Mouse (Mus musculus): ENCODE data around the gene Svop. TPM values are rescaled to one million over a fixed set of nuclear protein-coding genes. Genes with fewer than 3 reads are reported as not detected.

The Svop gene
- total and polyA plus RNA-seq, 3 experiments: not detected

GRCm38 (mm10) chr5:114131521-114131840 lies 40.1 kb upstream of the Svop start:
- peaks cover 8 to 32% of the 10 kb centered on the region in 2 experiments for H3K4me1 ChIP-seq (ENCODE audit: control insufficient read depth in 1 of 2, insufficient read depth in 2 of 2, low read length in 2 of 2)
- H3K9me3 ChIP-seq (replicated peaks; ENCODE audit: insufficient read depth, low read length): no peaks in the 10 kb centered on the region
- peaks cover 0 to 21% of the 10 kb centered on the region in 2 experiments; a peak in 2 of 4 replicates for H3K36me3 ChIP-seq (ENCODE audit: control insufficient read depth in 1 of 2, insufficient read depth in 2 of 2, low read length in 2 of 2)
- peak overlapping the region; percentile 55 to 73 for H3K4me3 ChIP-seq (ENCODE audit: control insufficient read depth in 1 of 2, insufficient read depth in 1 of 2, low read depth in 2 of 2, low read length in 2 of 2)
- TF ChIP-seq ETS1 (IDR thresholded peaks at IDR 0.05; ENCODE audit: low read depth, low read length) (peak; percentile 14; the same call in 1 of the 2 replicates), USF2 (IDR thresholded peaks at IDR 0.05; ENCODE audit: borderline replicate concordance in 1 of 2, insufficient read depth in 1 of 2, low read depth in 1 of 2, low read length in 2 of 2) (peak in 1 of 2 experiments; percentile 55; a peak in 1 of 4 replicates), E2F4 (IDR thresholded peaks at IDR 0.05; ENCODE audit: borderline replicate concordance, low read depth, low read length) (no peak), ELF1 (IDR thresholded peaks at IDR 0.05; ENCODE audit: low read depth, low read length) (no peak), MYB (IDR thresholded peaks at IDR 0.05; ENCODE audit: low read depth, low read length) (no peak), MAZ (IDR thresholded peaks at IDR 0.05; ENCODE audit: low read depth, low read length) (no peak), ZNF384 (IDR thresholded peaks at IDR 0.05; ENCODE audit: low read depth, low read length) (no peak), USF1 (IDR thresholded peaks at IDR 0.05; ENCODE audit: low read depth, low read length) (peak; percentile 89), GABPA (IDR thresholded peaks at IDR 0.05; ENCODE audit: low read depth, low read length) (no peak)
- H3K9ac ChIP-seq (ENCODE audit: control insufficient read depth, low read depth, low read length, poor library complexity, severe bottlenecking): peak overlapping the region; percentile 84
- DNase-seq (ENCODE audit: low read depth, low spot score): peak; percentile 86
- peaks cover 3% of the 10 kb centered on the region; the same call in 1 of the 2 replicates for H3K79me2 ChIP-seq (ENCODE audit: control insufficient read depth, insufficient read depth, low read length, poor library complexity)
- no peaks in the 10 kb centered on the region for H3K27me3 ChIP-seq (ENCODE audit: control insufficient read depth in 1 of 2, insufficient read depth in 2 of 2, low read length in 2 of 2)
- peak overlapping the region; percentile 58 for H3K27ac ChIP-seq (ENCODE audit: control insufficient read depth, low read depth, low read length)

DNA sequence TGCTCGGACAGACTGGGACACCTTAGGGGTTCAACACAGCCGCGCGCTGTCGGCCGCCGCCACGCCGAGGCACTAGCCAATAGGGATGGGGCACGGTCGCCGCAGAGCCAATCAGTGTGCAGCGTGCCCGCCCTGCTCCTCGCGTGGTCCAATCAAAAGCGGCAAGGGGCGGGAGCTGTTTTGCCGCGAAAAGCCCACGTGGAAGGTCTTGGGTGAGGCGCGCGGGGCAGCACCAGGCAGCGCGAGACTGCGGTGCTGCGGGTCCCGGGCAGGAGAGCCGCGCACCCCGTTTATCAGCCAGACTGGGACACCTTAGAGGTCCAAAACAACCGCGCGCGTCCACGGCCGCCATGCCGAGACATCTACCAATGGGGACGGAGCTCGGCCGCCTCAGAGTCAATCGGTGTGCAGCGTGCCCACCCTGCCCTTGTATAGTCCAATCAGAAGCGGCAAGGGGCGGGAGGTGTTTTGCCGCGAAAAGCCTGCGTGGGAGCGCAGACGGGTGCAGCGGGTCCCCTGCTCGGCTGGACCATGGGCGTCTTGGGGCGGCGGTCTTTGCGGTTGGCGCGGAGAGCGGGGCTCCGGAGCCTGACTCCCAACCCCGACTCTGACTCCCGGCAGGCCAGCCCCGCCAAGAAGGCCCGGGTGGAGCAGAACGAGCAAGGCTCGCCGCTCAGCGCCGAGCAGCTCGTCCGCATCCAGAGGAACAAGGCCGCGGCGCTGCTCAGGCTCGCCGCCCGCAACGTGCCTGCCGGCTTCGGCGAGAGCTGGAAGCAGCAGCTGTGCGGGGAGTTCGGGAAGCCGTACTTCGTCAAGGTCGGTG lies 39.5 kb upstream of the Svop start:
- DNase-seq (ENCODE audit: low read depth, low spot score): peak; percentile 95
- Histone ChIP-seq H3K27ac (ENCODE audit: control insufficient read depth, low read depth, low read length) (peak overlapping the region; percentile 58), H3K4me1 (ENCODE audit: control insufficient read depth in 1 of 2, insufficient read depth in 2 of 2, low read length in 2 of 2) (peaks cover 8 to 32% of the 10 kb centered on the region in 2 experiments)
- TF ChIP-seq MAFK (IDR thresholded peaks at IDR 0.05; ENCODE audit: borderline replicate concordance, low read depth, low read length): no peak
- TF ChIP-seq ETS1 (IDR thresholded peaks at IDR 0.05; ENCODE audit: low read depth, low read length): no peak
- no peak for TF ChIP-seq TBP (IDR thresholded peaks at IDR 0.05; ENCODE audit: low read depth, low read length)
- TF ChIP-seq TCF12 (IDR thresholded peaks at IDR 0.05; ENCODE audit: low read depth, low read length): no peak
- TF ChIP-seq SIN3A (IDR thresholded peaks at IDR 0.05; ENCODE audit: low read length): peak; percentile 100
- TF ChIP-seq USF1 (IDR thresholded peaks at IDR 0.05; ENCODE audit: low read depth, low read length): peak; percentile 9; the same call in 1 of the 2 replicates
- TF ChIP-seq POLR2AphosphoS2 (IDR thresholded peaks at IDR 0.05; ENCODE audit: low read length): no peak
- peak in 1 of 2 experiments; percentile 36; a peak in 2 of 4 replicates for TF ChIP-seq POLR2A (IDR thresholded peaks at IDR 0.05; ENCODE audit: control insufficient read depth in 1 of 2, insufficient read depth in 1 of 2, low read depth in 1 of 2, low read length in 2 of 2, poor library complexity in 1 of 2)
- TF ChIP-seq ZC3H11A (IDR thresholded peaks at IDR 0.05; ENCODE audit: low read depth, low read length): no peak
- no peak for TF ChIP-seq ZKSCAN1 (IDR thresholded peaks at IDR 0.05; ENCODE audit: low read depth, low read length)
- TF ChIP-seq GABPA (IDR thresholded peaks at IDR 0.05; ENCODE audit: low read depth, low read length): no peak
- TF ChIP-seq SMC3 (IDR thresholded peaks at IDR 0.05; ENCODE audit: low read depth, low read length): no peak
- no peak for TF ChIP-seq MYB (IDR thresholded peaks at IDR 0.05; ENCODE audit: low read depth, low read length)
- no peak; the same call in 1 of the 2 replicates for TF ChIP-seq E2F4 (IDR thresholded peaks at IDR 0.05; ENCODE audit: borderline replicate concordance, low read depth, low read length)
- no peak for TF ChIP-seq BHLHE40 (IDR thresholded peaks at IDR 0.05; ENCODE audit: borderline replicate concordance, low read depth, low read length)
- TF ChIP-seq MXI1 (IDR thresholded peaks at IDR 0.05; ENCODE audit: low read depth, low read length): peak; percentile 99
- TF ChIP-seq TAL1 (IDR thresholded peaks at IDR 0.05; ENCODE audit: low read length): no peak
- TF ChIP-seq RAD21 (IDR thresholded peaks at IDR 0.05; ENCODE audit: low read depth, low read length): no peak
- TF ChIP-seq USF2 (IDR thresholded peaks at IDR 0.05; ENCODE audit: borderline replicate concordance in 1 of 2, insufficient read depth in 1 of 2, low read depth in 1 of 2, low read length in 2 of 2): no peak
- TF ChIP-seq HCFC1 (IDR thresholded peaks at IDR 0.05; ENCODE audit: low read depth, low read length): peak; percentile 46
- TF ChIP-seq CTCF (IDR thresholded peaks at IDR 0.05 in 2 of 3, conservative IDR thresholded peaks at IDR 0.05 in 1 of 3; ENCODE audit: control insufficient read depth in 1 of 3, insufficient read depth in 1 of 3, low read depth in 2 of 3, low read length in 3 of 3, poor library complexity in 1 of 3, severe bottlenecking in 1 of 3): no peak
- no peak for TF ChIP-seq POLR2AphosphoS5 (IDR thresholded peaks at IDR 0.05; ENCODE audit: borderline replicate concordance, low read depth, low read length)
- no peak for TF ChIP-seq NRF1 (IDR thresholded peaks at IDR 0.05; ENCODE audit: insufficient read depth, low read depth, low read length, poor library complexity, severe bottlenecking)
- TF ChIP-seq CHD1 (IDR thresholded peaks at IDR 0.05; ENCODE audit: low read depth, low read length): no peak

More for the DNA sequence above, 39.5 kb upstream of the Svop start:
- Histone ChIP-seq H3K9me3 (replicated peaks; ENCODE audit: insufficient read depth, low read length) (no peaks in the 10 kb centered on the region), H3K4me3 (ENCODE audit: control insufficient read depth in 1 of 2, insufficient read depth in 1 of 2, low read depth in 2 of 2, low read length in 2 of 2) (peak overlapping the region; percentile 73 to 75), H3K79me2 (ENCODE audit: control insufficient read depth, insufficient read depth, low read length, poor library complexity) (peaks cover 3% of the 10 kb centered on the region; the same call in 1 of the 2 replicates), H3K9ac (ENCODE audit: control insufficient read depth, low read depth, low read length, poor library complexity, severe bottlenecking) (peak overlapping the region; percentile 84), H3K36me3 (ENCODE audit: control insufficient read depth in 1 of 2, insufficient read depth in 2 of 2, low read length in 2 of 2) (peaks cover 0 to 22% of the 10 kb centered on the region in 2 experiments; a peak in 2 of 4 replicates), H3K27me3 (ENCODE audit: control insufficient read depth in 1 of 2, insufficient read depth in 2 of 2, low read length in 2 of 2) (no peaks in the 10 kb centered on the region)
